Mouse (Mus musculus) adrenal gland, postnatal 4 days (tissue): ENCODE measurements around the gene Usp32. TPM values are rescaled to one million over a fixed set of nuclear protein-coding genes. Genes with fewer than 3 reads are reported as not detected.

Experiments
- DNase-seq, 2 experiments: peaks; one replicate each; pipeline ENCODE4 v3.0.0; 2021 to 2022; ENCODE audit warnings: low spot score in 2 of 2, mixed read lengths in 2 of 2
- total RNA-seq, 2 experiments: library from RNA; stranded (reverse); gene quantifications; 2 replicates each; pipeline ENCODE4 v1.2.3; 2021

Gene Usp32
- total RNA-seq, 2 experiments from 2014 or later = 40.2 to 44.6 TPM

DNA sequence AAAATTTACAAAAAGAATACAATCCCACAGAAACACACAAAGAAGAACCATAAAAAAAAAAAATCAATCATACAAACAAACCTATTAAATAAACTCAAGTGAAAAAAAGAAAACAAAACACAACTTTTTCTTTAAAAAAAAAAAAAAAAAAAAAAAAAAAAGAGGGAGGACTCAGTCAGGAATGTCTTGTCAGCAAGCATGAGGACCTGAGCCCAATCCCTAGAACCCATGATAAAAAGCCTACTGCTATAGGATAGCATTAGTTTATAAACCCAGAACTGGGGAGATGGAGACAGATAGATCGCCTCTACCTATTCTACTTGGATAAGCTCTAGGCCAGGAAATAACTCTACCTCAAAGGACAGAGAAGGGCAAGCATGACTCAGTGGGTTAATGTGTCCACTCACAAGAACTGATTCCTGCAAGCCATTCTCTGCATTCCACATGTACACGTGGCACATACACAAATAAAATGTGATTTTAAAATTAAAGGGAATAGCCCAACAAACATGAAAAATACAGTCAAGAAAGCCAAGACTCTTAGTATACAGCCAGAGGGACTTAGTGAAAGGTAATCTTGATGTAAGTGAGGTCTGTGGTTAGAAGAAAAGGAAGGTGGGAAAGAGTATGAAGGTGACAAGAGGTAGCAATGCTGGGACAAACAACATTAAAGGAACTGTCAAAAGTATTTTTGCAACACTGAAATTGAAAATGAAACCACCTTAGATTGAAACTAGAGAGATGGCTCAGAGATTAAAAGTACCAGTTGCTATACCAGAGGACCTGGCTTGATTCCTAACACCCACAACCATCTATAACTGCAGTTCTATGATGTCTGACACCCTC, 13.5 kb downstream of the Usp32 start:
- DNase-seq = no peak

- DNase-seq = no peak
These were observed 16.5 kb downstream of the Usp32 start for GRCm38 (mm10) chr11:85123267-85123992.

GRCm38 (mm10) chr11:85122073-85122472, 17.9 kb downstream of the Usp32 start:
- DNase-seq = no peak

GRCm38 (mm10) chr11:85117160-85117559, 22.8 kb downstream of the Usp32 start:
- DNase-seq = no peak

- DNase-seq = no peak
These were observed 23.7 kb downstream of the Usp32 start for GRCm38 (mm10) chr11:85116084-85116844.

DNA sequence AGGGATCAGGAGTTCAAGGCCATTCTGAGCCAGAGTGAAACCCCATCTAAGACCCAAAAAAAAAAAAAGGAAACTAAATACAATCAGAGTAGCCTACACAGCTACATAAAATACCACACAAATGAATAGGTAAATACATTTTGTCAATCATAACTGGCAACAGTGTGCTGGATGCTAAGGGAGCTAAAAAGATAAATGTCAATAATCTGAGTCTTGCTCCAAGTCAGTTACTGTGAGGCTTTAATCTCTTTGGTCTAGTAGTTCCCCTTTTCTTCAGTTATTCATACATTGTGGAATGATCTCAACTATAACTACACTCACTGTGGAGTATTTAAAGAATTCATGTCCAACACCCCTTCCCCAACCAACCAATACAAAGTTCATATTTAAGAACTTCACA, 30.0 kb downstream of the Usp32 start:
- DNase-seq = no peak

DNA sequence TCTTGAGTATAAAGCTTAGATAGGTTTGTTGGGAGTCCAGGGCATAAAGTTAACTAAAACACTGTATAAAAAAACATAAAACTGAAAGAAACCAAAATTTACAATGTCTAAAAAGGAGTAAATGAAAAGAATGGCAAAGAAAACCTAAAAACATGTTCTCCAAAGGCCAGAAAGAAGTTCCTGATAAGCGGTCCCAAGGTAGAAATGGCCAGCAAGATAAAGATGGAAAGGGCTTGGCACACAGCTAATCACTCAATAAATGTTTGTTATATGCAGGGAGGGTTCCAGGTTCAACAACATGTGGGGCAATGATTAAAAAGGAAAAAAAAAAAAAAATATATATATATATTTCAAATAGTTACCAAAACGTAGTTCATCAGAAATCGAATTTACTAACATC, 32.7 kb downstream of the Usp32 start:
- no peak for DNase-seq

- DNase-seq = no peak
These were observed 34.1 kb downstream of the Usp32 start for GRCm38 (mm10) chr11:85105836-85106235.

DNA sequence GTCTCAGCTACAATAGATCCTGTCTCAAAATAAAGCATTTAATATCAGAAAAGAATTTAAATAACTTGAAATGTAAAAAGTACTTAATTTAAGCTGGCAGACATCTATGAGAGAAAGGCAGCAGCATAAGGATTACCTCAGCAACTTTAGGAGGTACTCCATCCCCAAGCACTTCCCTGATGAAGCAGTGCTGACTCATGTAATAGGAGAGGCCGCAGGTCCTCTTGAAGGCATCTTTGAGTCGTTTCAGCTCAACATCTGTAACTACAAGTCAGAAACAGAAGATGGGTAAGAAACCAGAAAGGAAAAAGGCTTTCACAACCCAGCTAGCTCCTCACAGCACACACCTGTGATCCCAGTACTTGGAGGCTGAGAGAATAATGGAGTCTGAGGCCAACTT, 36.2 kb downstream of the Usp32 start:
- no peak for DNase-seq

DNA sequence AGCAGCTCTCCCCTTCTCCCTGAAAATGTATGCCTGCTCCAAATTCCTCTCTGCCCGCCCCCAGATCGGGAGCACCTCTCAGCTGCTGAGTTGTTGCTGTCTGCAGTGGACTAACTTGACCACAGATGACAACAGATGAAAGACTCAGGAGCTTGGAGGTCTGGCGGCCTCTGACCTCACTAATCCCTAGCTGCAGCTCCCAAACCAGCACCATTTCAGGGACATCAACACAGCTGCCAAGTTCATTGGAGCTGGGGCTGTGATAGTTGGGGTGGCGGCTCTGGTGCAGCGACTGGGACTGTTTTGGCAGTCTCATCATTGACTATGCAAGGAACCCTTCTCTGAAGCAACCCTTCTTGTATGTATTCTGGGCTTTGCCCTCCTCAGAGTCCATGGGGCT, 44.8 kb downstream of the Usp32 start:
- no peak for DNase-seq

DNA sequence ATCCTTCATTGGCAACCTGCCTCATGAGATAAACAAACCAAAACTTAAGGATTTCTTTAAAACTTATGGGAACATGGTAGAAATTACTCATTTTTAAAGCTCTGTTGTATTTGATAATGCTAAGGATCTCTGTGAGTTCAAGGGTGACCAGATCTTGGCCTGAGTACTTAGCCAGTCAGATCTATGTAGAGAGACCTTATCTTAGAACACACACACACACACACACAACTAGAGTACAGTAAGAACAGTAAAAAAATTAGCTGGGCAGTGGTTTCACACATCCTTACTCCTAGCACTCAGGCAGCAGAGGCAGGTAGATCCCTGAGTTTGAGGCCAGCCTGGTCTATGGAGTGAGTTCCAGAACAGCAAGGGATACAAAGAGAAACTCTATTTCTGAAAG, 53.7 kb downstream of the Usp32 start:
- DNase-seq = no peak

- no peak for DNase-seq
These were observed 72.1 kb downstream of the Usp32 start for GRCm38 (mm10) chr11:85067871-85068270.

GRCm38 (mm10) chr11:85058562-85058961, 81.4 kb downstream of the Usp32 start:
- DNase-seq = no peak

- no peak for DNase-seq
These were observed 82.4 kb downstream of the Usp32 start for GRCm38 (mm10) chr11:85057544-85057943.

- DNase-seq = no peak
These were observed 83.1 kb downstream of the Usp32 start for GRCm38 (mm10) chr11:85056901-85057300.

GRCm38 (mm10) chr11:85055561-85055960, 84.4 kb downstream of the Usp32 start:
- no peak for DNase-seq

DNA sequence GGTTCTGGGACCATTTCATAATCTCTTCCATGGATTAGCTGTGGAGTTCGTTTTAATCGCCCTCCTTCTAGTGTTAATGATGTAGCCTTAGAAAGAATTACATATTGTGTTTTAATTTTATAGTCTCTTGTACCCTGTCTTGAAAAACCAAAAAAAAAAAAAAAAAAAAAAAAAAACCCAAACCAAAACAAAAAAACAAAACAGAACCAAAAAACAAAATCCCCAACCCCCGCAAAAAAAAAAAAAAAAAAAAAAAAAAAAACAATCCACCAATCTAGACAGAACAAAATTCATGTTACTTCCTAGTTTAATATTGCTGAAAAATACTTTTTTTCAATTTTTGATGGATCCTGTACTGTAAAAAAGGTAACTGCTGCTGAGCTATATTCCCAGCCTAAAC, 100.7 kb downstream of the Usp32 start:
- DNase-seq = no peak

DNA sequence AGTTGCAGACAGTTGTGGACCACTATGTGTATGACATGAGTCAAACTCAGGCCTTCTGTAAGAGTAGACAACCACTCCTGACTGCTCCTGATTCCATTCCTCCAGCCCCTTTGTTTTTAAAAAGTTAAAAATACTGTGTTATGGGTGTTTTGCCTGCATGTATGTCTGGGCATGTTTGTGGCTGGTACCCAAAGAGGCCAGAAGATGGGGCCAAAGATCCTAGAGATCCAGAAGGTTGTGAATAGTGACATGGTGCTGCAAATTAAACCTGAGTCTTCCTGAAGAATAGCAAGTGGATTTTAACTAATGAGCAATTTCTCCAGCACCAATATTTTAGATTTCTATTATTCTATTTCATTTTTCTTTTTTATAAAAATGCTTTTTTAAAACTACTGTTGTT, 126.8 kb downstream of the Usp32 start:
- no peak for DNase-seq

GRCm38 (mm10) chr11:85003566-85003965, 136.4 kb downstream of the Usp32 start:
- DNase-seq = no peak

DNA sequence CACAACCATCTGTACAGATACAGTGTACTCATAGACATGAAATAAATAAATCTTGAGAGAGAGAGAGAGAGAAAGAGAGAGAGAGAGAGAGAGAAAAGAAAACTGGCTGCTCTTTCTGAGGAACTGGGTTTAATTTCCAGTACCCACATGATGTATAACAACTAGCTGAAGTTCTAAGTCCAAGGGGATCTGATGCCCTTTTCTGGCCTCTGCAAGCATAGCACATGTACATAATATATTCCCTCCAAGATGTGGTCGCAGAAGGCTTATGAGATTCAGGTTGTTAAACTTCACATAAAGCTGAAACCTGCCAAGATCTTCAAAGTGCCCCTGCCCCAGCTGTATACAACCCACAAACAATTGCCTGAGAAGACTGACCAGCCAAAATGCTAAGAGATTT, 144.7 kb downstream of the Usp32 start:
- DNase-seq = no peak

DNA sequence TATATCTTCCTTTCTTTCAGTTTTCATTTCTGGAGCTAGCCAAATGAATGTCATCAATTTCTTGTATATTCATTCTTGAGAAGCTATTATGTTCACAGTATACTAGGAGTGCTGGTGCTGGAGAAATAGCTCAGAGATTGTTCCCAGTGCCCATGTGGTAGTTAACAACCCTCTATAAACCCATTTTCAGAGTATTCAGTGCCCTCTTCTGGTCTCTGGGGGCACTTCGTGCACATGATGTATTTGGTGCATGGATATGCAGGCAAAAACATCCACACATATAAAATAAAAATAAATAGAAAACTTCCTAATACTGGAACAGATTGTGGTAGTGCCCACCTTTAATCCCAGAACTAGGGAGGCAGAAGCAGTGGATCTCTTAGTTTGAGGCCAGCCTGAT, 147.0 kb downstream of the Usp32 start:
- DNase-seq = no peak
